Mouse (Mus musculus): Measurements from ENCODE around the gene Pcbd1. TPM values are rescaled to one million over a fixed set of nuclear protein-coding genes. Genes with fewer than 3 reads are reported as not detected.
"Not testable (repeated sequence)": the region's sequence is repeated elsewhere in the genome, so short reads cannot be mapped to it uniquely, and the experiment has no call there.

Pcbd1 gene
- total RNA-seq, 2 experiments from 2014 or later = 10.2 to 11.4 TPM

DNA sequence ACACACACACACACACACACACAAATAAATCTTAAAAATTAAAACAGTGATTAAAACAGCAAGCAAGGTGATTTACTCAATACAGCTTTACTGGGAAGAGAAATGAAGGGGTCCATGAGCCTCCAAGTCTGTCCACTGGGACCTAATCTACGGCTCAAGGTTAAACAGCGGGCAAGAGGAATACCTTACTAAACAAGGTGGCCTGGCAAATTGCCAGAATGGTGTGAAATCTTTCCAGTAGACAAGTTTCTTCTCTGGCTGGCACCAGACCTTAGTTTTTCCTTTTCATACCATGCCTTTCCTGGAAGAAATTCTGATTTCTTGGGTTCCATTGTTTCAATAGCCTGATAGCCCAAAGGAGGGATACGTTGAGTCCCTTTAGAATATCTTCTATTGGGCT, 663 bp upstream of the Pcbd1 start:
- no peak for DNase-seq (ENCODE audit: low spot score in 2 of 2)

DNA sequence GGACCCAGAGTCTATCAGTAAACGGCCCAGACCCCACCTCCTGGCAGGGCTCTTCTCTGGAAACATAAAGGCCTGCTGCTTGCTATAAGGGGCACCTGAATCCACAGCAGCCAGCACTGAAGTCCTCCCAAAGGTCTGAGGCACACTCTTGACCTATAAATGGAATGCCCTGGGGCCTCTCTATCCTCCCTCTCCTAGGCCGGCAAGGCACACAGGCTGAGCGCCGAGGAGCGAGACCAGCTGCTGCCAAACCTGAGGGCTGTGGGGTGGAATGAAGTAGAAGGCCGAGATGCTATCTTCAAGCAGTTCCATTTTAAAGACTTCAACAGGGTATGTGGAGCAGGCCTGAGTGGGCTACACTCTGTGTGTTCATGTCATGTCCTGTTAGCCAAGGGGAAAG, 2.7 kb downstream of the Pcbd1 start:
- no peak for DNase-seq (ENCODE audit: low spot score in 2 of 2)

DNA sequence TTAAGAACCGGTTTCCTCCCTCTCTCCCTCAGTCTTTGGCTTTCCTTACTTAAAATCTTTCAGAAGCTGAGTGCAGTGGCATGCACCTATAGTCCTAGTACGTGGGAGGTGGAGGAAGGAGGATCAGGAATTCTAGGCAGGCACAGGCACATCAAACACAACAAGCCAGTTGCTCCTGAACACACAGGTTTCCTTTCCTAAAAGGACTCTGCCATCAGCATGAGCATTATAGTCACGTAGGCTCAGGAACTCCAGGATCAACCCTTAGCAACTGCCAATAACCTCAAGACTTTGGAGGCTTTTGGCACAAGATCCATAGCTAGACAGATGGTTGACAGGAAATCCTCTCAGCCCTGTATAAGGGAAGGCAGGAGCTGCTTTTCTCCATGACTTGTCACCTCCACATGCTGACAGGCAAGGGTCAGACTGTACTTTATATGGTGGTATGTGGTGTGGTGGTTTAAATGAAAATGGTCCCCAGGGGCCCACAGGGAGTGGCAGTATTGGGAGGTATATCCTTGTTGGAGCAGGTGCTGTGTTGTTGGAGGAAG, 14.5 kb downstream of the Pcbd1 start:
- no peak for DNase-seq (ENCODE audit: low spot score in 2 of 2)

- DNase-seq (ENCODE audit: low spot score in 2 of 2) = no peak
Measured at GRCm38 (mm10) chr10:61114246-61114720, 25.2 kb downstream of the Pcbd1 start.

DNA sequence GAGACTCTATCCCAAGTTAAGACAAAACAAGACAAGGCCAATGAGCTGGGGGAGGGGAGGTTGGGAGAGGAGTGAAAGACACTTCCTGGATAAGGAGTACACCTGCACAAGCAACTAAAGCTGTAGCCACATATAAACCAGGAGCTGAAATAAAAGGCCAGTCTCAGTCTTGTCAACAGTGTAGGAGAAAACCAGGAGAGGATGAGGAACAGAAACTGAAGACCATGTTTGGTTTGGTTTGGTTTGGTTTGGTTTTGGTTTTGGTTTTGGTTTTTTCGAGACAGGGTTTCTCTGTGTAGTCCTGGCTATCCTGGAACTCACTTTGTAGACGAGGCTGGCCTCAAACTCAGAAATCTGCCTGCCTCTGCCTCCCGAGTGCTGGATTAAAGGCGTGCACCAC, 32.6 kb downstream of the Pcbd1 start:
- DNase-seq (ENCODE audit: low spot score in 2 of 2) = not testable (repeated sequence)

GRCm38 (mm10) chr10:61123276-61123913, 34.3 kb downstream of the Pcbd1 start:
- no peak for DNase-seq (ENCODE audit: low spot score in 2 of 2)

DNA sequence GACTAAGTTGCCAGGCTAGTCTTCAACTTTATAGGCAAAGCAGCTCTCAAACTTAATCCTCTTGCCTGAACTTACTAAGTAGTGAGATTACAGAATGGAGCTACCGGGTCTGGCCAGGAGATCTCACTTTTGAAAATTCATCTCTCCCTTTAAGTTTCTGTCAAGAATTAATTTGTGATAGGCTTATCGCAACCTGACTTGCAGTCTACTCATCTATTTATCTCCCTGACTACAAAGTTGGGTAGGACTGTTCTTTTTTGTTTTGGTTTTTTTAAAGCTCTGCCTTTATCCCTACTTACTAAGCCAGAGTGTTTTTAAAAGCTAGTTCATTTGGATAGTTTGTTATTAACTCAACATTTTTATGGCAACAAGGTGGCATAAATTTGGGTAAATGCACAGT, 35.3 kb downstream of the Pcbd1 start:
- no peak for DNase-seq (ENCODE audit: low spot score in 2 of 2)

DNA sequence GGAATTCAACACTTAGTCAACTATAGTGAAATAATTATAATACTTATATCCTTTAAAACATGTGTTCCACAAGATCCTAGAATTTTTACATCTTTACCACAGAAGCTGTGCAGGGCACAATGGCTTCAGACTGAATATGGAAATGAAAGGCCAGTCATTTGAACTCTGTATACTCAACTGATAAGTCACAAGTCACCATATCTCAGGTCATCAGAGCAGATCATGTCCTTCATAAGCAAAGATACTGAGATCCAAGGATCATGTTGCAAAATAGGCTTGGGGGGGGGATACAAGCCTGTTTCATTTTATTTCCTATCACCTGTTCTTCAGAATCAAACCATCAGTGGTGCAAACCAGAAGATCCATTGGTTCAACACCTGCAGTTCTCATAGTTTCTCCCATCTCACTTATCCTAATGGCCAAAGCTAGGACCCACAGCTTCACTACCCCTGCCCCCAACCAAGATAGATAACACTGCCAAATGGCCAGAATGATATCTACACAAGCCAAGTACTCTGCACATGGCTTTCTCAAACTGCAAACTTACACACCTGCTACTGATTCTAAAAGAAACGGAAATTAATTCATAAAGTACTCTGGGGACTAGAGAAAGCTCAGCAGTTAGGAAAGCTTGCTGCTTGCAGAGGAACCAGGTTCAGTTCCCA, 39.7 kb downstream of the Pcbd1 start:
- no peak for DNase-seq (ENCODE audit: low spot score in 2 of 2)

GRCm38 (mm10) chr10:61130959-61131358, 41.8 kb downstream of the Pcbd1 start:
- no peak for DNase-seq (ENCODE audit: low spot score in 2 of 2)

DNA sequence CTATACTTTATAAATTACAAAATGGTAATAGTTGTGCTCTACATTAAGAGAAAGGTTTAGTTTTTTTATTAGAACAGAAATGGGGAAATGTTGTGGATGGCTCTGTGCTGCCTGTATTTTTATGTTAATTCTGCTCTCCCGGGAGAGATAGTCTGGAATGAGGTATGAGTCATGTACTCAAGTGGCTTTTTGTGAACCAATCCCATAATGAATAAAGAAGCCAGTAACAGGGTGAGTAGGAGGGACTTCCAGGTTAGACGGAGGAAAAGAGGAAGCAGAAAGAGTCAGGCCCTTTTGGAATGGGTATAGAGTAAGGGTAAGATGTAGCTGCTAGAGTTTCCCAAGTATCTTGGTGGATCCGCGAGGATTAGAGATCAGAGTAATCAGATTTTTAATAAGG, 44.9 kb downstream of the Pcbd1 start:
- DNase-seq (ENCODE audit: low spot score in 2 of 2) = no peak

DNA sequence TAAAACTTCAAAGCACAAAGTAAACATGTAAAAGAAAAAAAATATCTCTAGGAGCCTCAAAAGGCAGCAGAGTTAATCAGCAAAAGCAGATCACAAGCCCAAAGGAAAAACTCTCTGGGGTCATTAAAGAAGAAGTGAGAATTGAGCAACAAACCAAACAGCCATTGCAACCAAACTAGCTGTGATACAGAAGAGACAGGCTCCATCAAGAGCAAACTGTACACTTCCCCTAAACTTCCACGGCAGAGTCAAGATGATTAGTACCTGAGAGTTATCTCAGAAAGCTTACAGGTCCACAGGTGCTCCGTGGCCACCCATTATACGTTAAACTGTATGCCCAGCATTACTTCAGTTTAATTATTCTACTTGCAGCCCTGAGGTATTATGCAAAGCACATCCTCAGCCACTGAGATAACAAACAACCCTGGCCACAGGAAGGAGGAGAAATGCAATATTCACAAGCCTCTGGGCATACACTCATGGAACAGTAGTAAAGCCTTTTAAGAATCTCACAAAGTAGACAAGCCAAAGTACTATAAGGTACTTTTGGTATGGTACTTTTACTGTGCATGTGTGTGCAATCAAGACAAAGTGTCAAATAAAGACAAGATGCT, 46.2 kb downstream of the Pcbd1 start:
- no peak for DNase-seq (ENCODE audit: low spot score in 2 of 2)

- no peak for DNase-seq (ENCODE audit: low spot score in 2 of 2)
Measured at GRCm38 (mm10) chr10:61137567-61137966, 48.4 kb downstream of the Pcbd1 start.

- no peak for DNase-seq (ENCODE audit: low spot score in 2 of 2)
Measured at GRCm38 (mm10) chr10:61143343-61143742, 54.2 kb downstream of the Pcbd1 start.

Small RNA genes within 50 kb of the gene (microRNA-seq; reads per million reads assigned to microRNA genes)
- 0 reads per million in 2 experiments for gene Gm44308

Other genes starting within 250 kb of the Pcbd1 start
- gene Sgpl1, start 58.4 kb downstream of the Pcbd1 start, total RNA-seq (2021) = 10 to 100 TPM; 22.4 to 25.8 TPM
- under 1 TPM; 0.30 to 0.88 TPM for gene Tbata, start 82.6 kb downstream of the Pcbd1 start, total RNA-seq (2021)
- gene Adamts14, start 184.1 kb downstream of the Pcbd1 start, total RNA-seq (2021) = under 1 TPM; 0.14 to 0.23 TPM
- gene Prf1, start 208.5 kb downstream of the Pcbd1 start, total RNA-seq (2021) = not detected

All from left cerebral cortex, adult 18-20 months (tissue).